Mouse (Mus musculus) liver, embryonic 16.5 days (tissue): ENCODE measurements around the gene Car5b. TPM values are rescaled to one million over a fixed set of nuclear protein-coding genes. Genes with fewer than 3 reads are reported as not detected.

ENCODE experiments used
- ATAC-seq: fragments of 200-750 bp; cut with Nextera tagmentation; 2 replicates; pipeline ENCODE4 v1.8.0; 2017; ENCODE audit warnings: low read depth, mild to moderate bottlenecking, moderate number of reproducible peaks, moderate library complexity
- H3K27ac ChIP-seq: fragments of 300-500 bp; sonication (generic); 2 replicates; pipeline ENCODE4 v1.5.1; 2014; ENCODE audit warnings: mild to moderate bottlenecking, low read length
- H3K27me3 ChIP-seq: fragments of 300-500 bp; sonication (generic); 2 replicates; pipeline ENCODE4 v1.6.1; 2014; ENCODE audit warnings: low read depth, low read length, mixed read lengths; ENCODE audit not compliant: control insufficient read depth, insufficient read depth
- H3K36me3 ChIP-seq: fragments of 300-500 bp; sonication (generic); 2 replicates; pipeline ENCODE4 v1.6.1; 2014; ENCODE audit warnings: mild to moderate bottlenecking; ENCODE audit not compliant: control insufficient read depth, insufficient read depth
- H3K4me1 ChIP-seq: fragments of 300-500 bp; sonication (generic); 2 replicates; pipeline ENCODE4 v1.6.1; 2014; ENCODE audit warnings: low read depth, low read length, mixed read lengths; ENCODE audit not compliant: control insufficient read depth
- H3K4me2 ChIP-seq: fragments of 300-500 bp; sonication (generic); 2 replicates; pipeline ENCODE4 v1.6.1; 2014; ENCODE audit warnings: low read depth, low read length, mixed read lengths
- H3K4me3 ChIP-seq: fragments of 300-500 bp; sonication (generic); 2 replicates; pipeline ENCODE4 v1.5.1; 2014; ENCODE audit warnings: low read depth, mild to moderate bottlenecking, low read length
- H3K9ac ChIP-seq: fragments of 300-500 bp; sonication (generic); 2 replicates; pipeline ENCODE4 v1.6.1; 2014; ENCODE audit warnings: low read depth, low read length
- H3K9me3 ChIP-seq: fragments of 300-500 bp; sonication (generic); replicated peaks from 2 replicates; pipeline ENCODE4 v1.6.1; 2016; ENCODE audit warnings: low read length; ENCODE audit not compliant: control insufficient read depth
- WGBS: fragments of 180-500 bp; shearing (Covaris S2); extraction: QIAGEN DNeasy Blood & Tissue Kit; methylation state at CpG from one replicate; pipeline ENCODE4 v1.1.7; 2014; ENCODE audit not compliant: insufficient replicate concordance; 5-methylcytosine and 5-hydroxymethylcytosine counted together
- polyA plus RNA-seq: library from polyadenylated mRNA; unstranded; fragments of >200 nt; fragmentation: Nextera tagmentation; extraction: Ambion mirVana; gene quantifications from 2 replicates; pipeline ENCODE4 v1.2.1, GENCODE M21; 2015

Car5b gene
- polyA plus RNA-seq, 1 experiment from 2014 or later: 0.15 TPM

DNA sequence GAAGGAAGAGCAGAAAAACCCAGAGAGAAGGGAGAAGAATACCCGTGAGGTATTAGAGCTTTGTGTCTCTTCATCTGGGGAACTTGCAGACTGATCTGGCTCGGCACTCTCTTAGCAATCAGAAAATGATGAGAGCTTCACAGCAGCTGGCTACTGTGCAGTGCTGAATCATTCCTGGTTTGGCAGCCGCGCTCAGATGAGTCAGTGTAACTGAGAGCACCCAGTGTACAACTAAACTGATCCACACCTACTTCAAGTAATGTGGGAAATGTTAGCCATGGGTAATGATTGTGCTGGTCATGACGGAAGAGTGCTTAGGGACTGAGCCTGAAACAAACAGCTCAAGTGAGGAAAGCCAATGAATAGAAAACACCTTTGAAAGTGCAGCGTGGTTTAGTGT, 89.2 kb downstream of the Car5b start:
- Histone ChIP-seq H3K36me3 (peaks cover 9% of the 10 kb centered on the region), H3K4me3 (no peak overlapping the region), H3K27me3 (no peaks in the 10 kb centered on the region), H3K9ac (no peak overlapping the region), H3K9me3 (no peaks in the 10 kb centered on the region), H3K4me1 (no peaks in the 10 kb centered on the region), H3K27ac (no peak overlapping the region), H3K4me2 (no peak overlapping the region)
- 76% methylated on average over 6 of the region's 6 CpGs for WGBS
- ATAC-seq: no peak

DNA sequence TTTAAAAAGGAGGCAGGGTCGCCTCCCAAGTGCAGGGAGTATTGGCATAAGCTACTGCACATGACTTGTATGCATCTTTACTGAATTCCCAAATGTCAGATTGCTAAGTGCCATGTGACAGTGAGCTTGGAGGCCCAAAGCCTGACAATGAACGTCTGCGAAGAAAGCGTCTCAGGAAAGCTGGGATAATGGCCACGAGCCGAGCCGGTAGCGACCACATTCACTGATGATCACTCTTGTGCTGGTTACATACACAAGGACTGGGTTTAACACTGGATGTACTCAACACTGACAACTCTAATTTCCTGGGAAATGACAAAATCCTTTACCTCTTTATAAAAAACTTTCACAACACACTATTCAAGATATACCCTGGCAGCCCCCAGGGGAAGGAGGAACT, 93.1 kb downstream of the Car5b start:
- WGBS: 81% methylated on average over 8 of the region's 8 CpGs

DNA sequence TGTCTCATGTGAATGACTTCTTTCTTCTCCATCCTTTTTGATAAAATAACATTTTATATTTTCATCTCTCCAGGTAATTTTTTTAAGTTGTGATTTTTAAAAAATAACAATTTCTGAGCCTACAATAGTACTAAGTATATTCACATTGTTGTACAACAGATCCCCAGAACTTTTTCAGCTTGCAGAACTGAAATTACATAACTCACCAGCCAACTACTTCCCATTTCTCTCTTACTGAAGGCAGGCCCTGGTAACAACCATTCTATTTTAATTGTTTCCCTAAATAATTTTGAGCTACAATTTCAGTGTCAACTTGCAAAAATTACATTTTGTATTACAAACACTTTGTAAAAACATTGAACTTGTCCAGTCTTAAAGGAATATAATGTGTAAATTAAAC, 98.2 kb downstream of the Car5b start:
- no peak overlapping the region for H3K4me2 ChIP-seq
- H3K4me3 ChIP-seq: no peak overlapping the region
- H3K36me3 ChIP-seq: no peaks in the 10 kb centered on the region
- H3K9me3 ChIP-seq: no peaks in the 10 kb centered on the region
- H3K9ac ChIP-seq: no peak overlapping the region
- H3K27ac ChIP-seq: no peak overlapping the region
- no peak for ATAC-seq
- H3K4me1 ChIP-seq: no peaks in the 10 kb centered on the region
- H3K27me3 ChIP-seq: no peaks in the 10 kb centered on the region

More for the DNA sequence above, 93.1 kb downstream of the Car5b start:
- Histone ChIP-seq H3K9me3 (no peaks in the 10 kb centered on the region), H3K27ac (no peak overlapping the region), H3K9ac (no peak overlapping the region), H3K4me2 (no peak overlapping the region), H3K4me3 (no peak overlapping the region), H3K27me3 (no peaks in the 10 kb centered on the region), H3K4me1 (no peaks in the 10 kb centered on the region), H3K36me3 (peaks cover 7% of the 10 kb centered on the region)
- ATAC-seq: no peak

Other genes with a start within 250 kb of the Car5b start
- 5.4 and 5.5 TPM in 2 replicates for gene Ap1s2, start 119.0 kb downstream of the Car5b start, polyA plus RNA-seq
- 11.0 and 12.7 TPM in 2 replicates for gene Zrsr2, start 69.3 kb downstream of the Car5b start, polyA plus RNA-seq
- 13.1 and 13.8 TPM in 2 replicates for gene Siah1b, start 48.5 kb upstream of the Car5b start, polyA plus RNA-seq
- 1.3 and 1.6 TPM in 2 replicates for gene Cltrn, start 60.8 kb upstream of the Car5b start, polyA plus RNA-seq
- 0.14 and 0.84 TPM in 2 replicates for gene Ace2, start 111.3 kb upstream of the Car5b start, polyA plus RNA-seq
- 0.70 and 0.77 TPM in 2 replicates for gene Bmx, start 230.2 kb upstream of the Car5b start, polyA plus RNA-seq
- gene Pir, start 241.4 kb upstream of the Car5b start, polyA plus RNA-seq: 20.3 and 20.4 TPM in 2 replicates